Comparison of ENCODE assay signal across 26 mouse cellular contexts in the genomic region with DNA sequence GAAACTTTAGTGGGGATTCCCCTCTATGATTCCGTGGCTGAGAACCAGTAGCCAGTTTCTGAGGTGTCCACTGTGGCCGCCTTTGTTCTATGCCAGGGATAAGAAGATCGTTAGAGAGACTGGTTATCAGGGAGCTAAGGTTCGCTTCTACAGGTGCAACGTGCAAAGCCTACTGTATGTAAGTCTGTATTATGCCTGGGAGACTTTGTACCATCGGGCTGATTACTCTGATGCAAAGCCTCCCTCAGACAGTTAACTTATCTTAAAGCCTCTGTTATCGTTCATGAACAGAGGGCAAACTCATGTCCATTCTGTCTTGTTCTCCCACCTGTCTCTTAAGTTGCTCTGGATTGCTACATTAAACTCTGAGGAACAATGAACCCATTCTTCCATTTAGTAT. TPM values are rescaled to one million over a fixed set of nuclear protein-coding genes. Genes with fewer than 3 reads are reported as not detected.
"Had no signal": no experiment of that assay in that cellular context is flagged by ENCODE, and none has a peak within 500 bp of the region (broad histone marks: within the 10 kb centered on the region; RNA-seq: fewer than 3 reads in every experiment).

No protein-coding gene starts in this region.

- ATAC-seq: hindbrain, embryonic 16.5 days; inflammation-experienced regulatory T-cells, adult 6 months had no signal

- H3K4me3 ChIP-seq: gastrocnemius, adult 2 months; heart, embryonic 10.5 days; heart, embryonic 12.5 days; hindbrain, embryonic 10.5 days; hindbrain, embryonic 12.5 days; layer of hippocampus, adult 2 months; left cerebral cortex, adult 2 months; limb, embryonic 10.5 days; limb, embryonic 12.5 days; liver, embryonic 13.5 days; liver, embryonic 15.5 days had no signal

- DNase-seq: gastrocnemius, adult 2 months; gastrocnemius, postnatal 10 days; gastrocnemius, postnatal 25 days; heart, adult 18-20 months; heart, postnatal 10 days; heart, postnatal 36 days; kidney, adult 18-20 months; kidney, adult 8-10 months; kidney, postnatal 10 days; kidney, postnatal 25 days; kidney, postnatal 4 days; liver; liver, embryonic 13.5 days had no signal

- H3K27me3 ChIP-seq: heart, embryonic 12.5 days; hindbrain, embryonic 12.5 days; limb, embryonic 12.5 days; liver, embryonic 13.5 days; liver, embryonic 15.5 days had no signal

- H3K9ac ChIP-seq: heart, embryonic 12.5 days; hindbrain, embryonic 12.5 days; hindbrain, embryonic 14.5 days; limb, embryonic 12.5 days; liver, embryonic 13.5 days; liver, embryonic 15.5 days had no signal

- H3K36me3 ChIP-seq: heart, embryonic 10.5 days; heart, embryonic 12.5 days; hindbrain, embryonic 10.5 days; hindbrain, embryonic 12.5 days; limb, embryonic 10.5 days; limb, embryonic 12.5 days; liver, embryonic 13.5 days; liver, embryonic 15.5 days had no signal

- H3K4me2 ChIP-seq: heart, embryonic 12.5 days; hindbrain, embryonic 12.5 days; hindbrain, embryonic 14.5 days; limb, embryonic 12.5 days; liver, embryonic 13.5 days; liver, embryonic 15.5 days had no signal

- H3K4me1 ChIP-seq: heart, embryonic 10.5 days; heart, embryonic 12.5 days; hindbrain, embryonic 10.5 days; hindbrain, embryonic 12.5 days; limb, embryonic 10.5 days; limb, embryonic 12.5 days; liver, embryonic 13.5 days; liver, embryonic 15.5 days had no signal

- H3K9me3 ChIP-seq: heart, embryonic 10.5 days; heart, embryonic 12.5 days; hindbrain, embryonic 10.5 days; hindbrain, embryonic 12.5 days; limb, embryonic 10.5 days; limb, embryonic 12.5 days; liver, embryonic 13.5 days; liver, embryonic 15.5 days had no signal

- H3K27ac ChIP-seq: gastrocnemius, adult 2 months; heart, embryonic 10.5 days; hindbrain, embryonic 10.5 days; hindbrain, embryonic 12.5 days; hindbrain, embryonic 14.5 days; layer of hippocampus, adult 2 months; left cerebral cortex, adult 2 months; limb, embryonic 10.5 days; limb, embryonic 12.5 days; liver, embryonic 13.5 days; liver, embryonic 15.5 days had no signal

RNA-seq across cellular contexts. Expression of gene Cps1, which starts 43.7 kb away (rescaled TPM):
- total RNA-seq: gastrocnemius, adult 2 months; gastrocnemius, postnatal 25 days; granulocyte monocyte progenitor cell, adult 5-6 weeks had no signal
- polyA plus RNA-seq: hindbrain, embryonic 10.5 days; inflammation-experienced regulatory T-cells, adult 6 months had no signal
